Mouse (Mus musculus) embryonic facial prominence, embryonic 14.5 days (tissue): ENCODE data around the gene Rheb. TPM values are rescaled to one million over a fixed set of nuclear protein-coding genes. Genes with fewer than 3 reads are reported as not detected.

Experiments
- ATAC-seq: fragments of 200-750 bp; cut with Nextera tagmentation; 2 replicates; pipeline ENCODE4 v1.8.0; 2017; ENCODE audit warnings: low read depth, moderate number of reproducible peaks, moderate TSS enrichment
- DNase-seq: peaks from one replicate; pipeline ENCODE4 v3.0.0-alpha.2; 2015; ENCODE audit warnings: low spot score
- H3K27ac ChIP-seq: fragments of 300-500 bp; sonication (generic); replicated peaks from 2 replicates; pipeline ENCODE4 v1.5.1; 2014; ENCODE audit warnings: low read depth, mild to moderate bottlenecking, low read length, moderate library complexity
- H3K27me3 ChIP-seq: fragments of 300-500 bp; sonication (generic); replicated peaks from 2 replicates; pipeline ENCODE4 v1.6.1; 2014; ENCODE audit warnings: low read length; ENCODE audit not compliant: control insufficient read depth, insufficient read depth
- H3K36me3 ChIP-seq: fragments of 300-500 bp; sonication (generic); 2 replicates; pipeline ENCODE4 v1.6.1; 2014; ENCODE audit warnings: low read length, mixed read lengths; ENCODE audit not compliant: control insufficient read depth, insufficient read depth
- H3K4me1 ChIP-seq: fragments of 300-500 bp; sonication (generic); 2 replicates; pipeline ENCODE4 v1.6.1; 2014; ENCODE audit warnings: antibody characterized with exemption, low read length; ENCODE audit not compliant: control insufficient read depth, insufficient read depth
- H3K4me2 ChIP-seq: fragments of 300-500 bp; sonication (generic); 2 replicates; pipeline ENCODE4 v1.6.1; 2014; ENCODE audit warnings: low read depth, mild to moderate bottlenecking, low read length, moderate library complexity, mixed read lengths
- H3K4me3 ChIP-seq: fragments of 300-500 bp; sonication (generic); 2 replicates; pipeline ENCODE4 v1.5.1; 2014; ENCODE audit warnings: low read depth, mild to moderate bottlenecking, low read length
- H3K9ac ChIP-seq: fragments of 300-500 bp; sonication (generic); 2 replicates; pipeline ENCODE4 v1.6.1; 2014; ENCODE audit warnings: low read depth, mild to moderate bottlenecking, low read length, moderate library complexity, mixed read lengths
- H3K9me3 ChIP-seq: fragments of 300-500 bp; sonication (generic); 2 replicates; pipeline ENCODE4 v1.6.1; 2016; ENCODE audit warnings: low read length; ENCODE audit not compliant: control insufficient read depth
- WGBS: fragments of 180-500 bp; shearing (Covaris S2); extraction: QIAGEN DNeasy Blood & Tissue Kit; methylation state at CpG from one replicate; pipeline ENCODE4 v1.1.7; 2014; 5-methylcytosine and 5-hydroxymethylcytosine counted together
- polyA plus RNA-seq: library from polyadenylated mRNA; unstranded; fragments of >200 nt; fragmentation: Nextera tagmentation; extraction: Ambion mirVana; gene quantifications from 2 replicates; pipeline ENCODE4 v1.2.1, GENCODE M21; 2014

Gene Rheb
- polyA plus RNA-seq, 1 experiment from 2014 or later, result 198 TPM

GRCm38 (mm10) chr5:24873221-24873620 lies 30.8 kb upstream of the Rheb start:
- no peak overlapping the region for H3K27ac ChIP-seq
- H3K4me1 ChIP-seq, result no peaks in the 10 kb centered on the region; the same call in 1 of the 2 replicates
- WGBS, result 57% methylated on average over 6 of the region's 6 CpGs
- H3K9me3 ChIP-seq, result no peaks in the 10 kb centered on the region
- H3K4me2 ChIP-seq, result no peak overlapping the region
- H3K4me3 ChIP-seq, result no peak overlapping the region
- no peak for DNase-seq
- H3K27me3 ChIP-seq, result no peaks in the 10 kb centered on the region
- no peak for ATAC-seq
- H3K36me3 ChIP-seq, result peaks cover 5% of the 10 kb centered on the region; the same call in 1 of the 2 replicates
- no peak overlapping the region for H3K9ac ChIP-seq

GRCm38 (mm10) chr5:24871276-24871675 lies 28.9 kb upstream of the Rheb start:
- 86% methylated on average over 12 of the region's 12 CpGs for WGBS
- no peak for DNase-seq

GRCm38 (mm10) chr5:24869796-24870289 lies 27.4 kb upstream of the Rheb start:
- Histone ChIP-seq H3K27ac (no peak overlapping the region), H3K9me3 (0 out of 2 replicates have a peak, but pooled peaks cover 3% of the 10 kb centered on the region), H3K9ac (no peak overlapping the region), H3K4me3 (no peak overlapping the region), H3K4me1 (no peaks in the 10 kb centered on the region), H3K36me3 (peaks cover 12% of the 10 kb centered on the region; the same call in 1 of the 2 replicates), H3K4me2 (no peak overlapping the region), H3K27me3 (no peaks in the 10 kb centered on the region)
- WGBS, result 72% methylated on average over 11 of the region's 11 CpGs
- DNase-seq, result no peak
- ATAC-seq, result no peak

More at GRCm38 (mm10) chr5:24871276-24871675, 28.9 kb upstream of the Rheb start:
- Histone ChIP-seq H3K4me2 (no peak overlapping the region), H3K9me3 (0 out of 2 replicates have a peak, but pooled peaks cover 3% of the 10 kb centered on the region), H3K4me3 (no peak overlapping the region), H3K36me3 (peaks cover 11% of the 10 kb centered on the region; the same call in 1 of the 2 replicates), H3K9ac (no peak overlapping the region), H3K27me3 (no peaks in the 10 kb centered on the region), H3K27ac (no peak overlapping the region), H3K4me1 (no peaks in the 10 kb centered on the region)
- ATAC-seq, result no peak

GRCm38 (mm10) chr5:24863804-24864203 lies 21.4 kb upstream of the Rheb start:
- DNase-seq (no peak), ATAC-seq (no peak)
- Histone ChIP-seq H3K4me2 (no peak overlapping the region), H3K36me3 (peaks cover 29% of the 10 kb centered on the region), H3K4me1 (no peaks in the 10 kb centered on the region), H3K9ac (no peak overlapping the region), H3K27me3 (no peaks in the 10 kb centered on the region), H3K27ac (no peak overlapping the region), H3K9me3 (0 out of 2 replicates have a peak, but pooled peaks cover 3% of the 10 kb centered on the region), H3K4me3 (no peak overlapping the region)
- 77% methylated on average over 12 of the region's 12 CpGs for WGBS

- 0 out of 2 replicates have a peak, but pooled peaks cover 2% of the 10 kb centered on the region for H3K9me3 ChIP-seq
- H3K27ac ChIP-seq, result no peak overlapping the region
- no peak overlapping the region for H3K4me3 ChIP-seq
- peaks cover 23% of the 10 kb centered on the region for H3K36me3 ChIP-seq
- no peak overlapping the region for H3K4me2 ChIP-seq
- no peak for DNase-seq
- 86% methylated on average over 9 of the region's 9 CpGs for WGBS
- ATAC-seq, result no peak
- no peaks in the 10 kb centered on the region for H3K27me3 ChIP-seq
- no peak overlapping the region for H3K9ac ChIP-seq
- H3K4me1 ChIP-seq, result no peaks in the 10 kb centered on the region
Measured at GRCm38 (mm10) chr5:24861449-24861930, 19.1 kb upstream of the Rheb start.

- H3K4me3 ChIP-seq, result no peak overlapping the region
- H3K9me3 ChIP-seq, result no peaks in the 10 kb centered on the region
- 82% methylated on average over 13 of the region's 13 CpGs for WGBS
- H3K36me3 ChIP-seq, result peaks cover 17% of the 10 kb centered on the region; the same call in 1 of the 2 replicates
- H3K4me2 ChIP-seq, result no peak overlapping the region
- H3K9ac ChIP-seq, result no peak overlapping the region
- ATAC-seq (0 out of 2 replicates have a peak, but pooled peaks have one; percentile 18), DNase-seq (no peak)
- no peaks in the 10 kb centered on the region for H3K27me3 ChIP-seq
- no peak overlapping the region for H3K27ac ChIP-seq
- no peaks in the 10 kb centered on the region for H3K4me1 ChIP-seq
Measured at GRCm38 (mm10) chr5:24860635-24861448, 18.4 kb upstream of the Rheb start.

- Histone ChIP-seq H3K27ac (no peak overlapping the region), H3K9ac (no peak overlapping the region), H3K9me3 (no peaks in the 10 kb centered on the region), H3K4me2 (no peak overlapping the region), H3K4me3 (no peak overlapping the region), H3K4me1 (no peaks in the 10 kb centered on the region), H3K36me3 (peaks cover 17% of the 10 kb centered on the region; the same call in 1 of the 2 replicates), H3K27me3 (no peaks in the 10 kb centered on the region)
- 82% methylated on average over 3 of the region's 3 CpGs for WGBS
- ATAC-seq (no peak), DNase-seq (no peak)
Measured at GRCm38 (mm10) chr5:24859771-24860540, 17.5 kb upstream of the Rheb start.

GRCm38 (mm10) chr5:24854827-24855600 lies 12.6 kb upstream of the Rheb start:
- Histone ChIP-seq H3K27ac (no peak overlapping the region), H3K27me3 (no peaks in the 10 kb centered on the region), H3K4me1 (no peaks in the 10 kb centered on the region), H3K4me2 (no peak overlapping the region), H3K36me3 (no peaks in the 10 kb centered on the region), H3K4me3 (no peak overlapping the region), H3K9me3 (no peaks in the 10 kb centered on the region), H3K9ac (no peak overlapping the region)
- DNase-seq (no peak), ATAC-seq (no peak)
- WGBS, result 58% methylated on average over 3 of the region's 3 CpGs
